Mouse (Mus musculus) brain, embryonic 14.5 days (tissue): Measurements from ENCODE around the gene Rab23.

Experiments used
- CTCF ChIP-seq: fragments of 200-500 bp; IDR thresholded peaks from 2 replicates; pipeline ENCODE4 v1.5.1; 2012; ENCODE audit warnings: inconsistent platforms, mild to moderate bottlenecking, moderate library complexity, borderline replicate concordance; ENCODE audit not compliant: insufficient read depth, insufficient read length; ENCODE audit errors: extremely low read depth
- POLR2A ChIP-seq: fragments of 200-500 bp; IDR thresholded peaks from 2 replicates; pipeline ENCODE4 v1.6.1; 2012; ENCODE audit warnings: mild to moderate bottlenecking, inconsistent platforms, borderline replicate concordance; ENCODE audit not compliant: poor library complexity, insufficient read depth, insufficient read length, severe bottlenecking; ENCODE audit errors: extremely low read depth

GRCm38 (mm10) chr1:33696016-33696415, 23.7 kb upstream of the Rab23 start:
- TF ChIP-seq CTCF (no peak), POLR2A (no peak)
